Mouse (Mus musculus) splenic B cell, adult 2 months (primary cell): ENCODE data around the gene Rps25.

Source experiments
- DNase-seq: peaks from one replicate; pipeline ENCODE4 v3.0.0-alpha.2; 2011; ENCODE audit warnings: low read depth, low spot score
- H3K27me3 ChIP-seq: 2 replicates; pipeline ENCODE4 v1.6.1; 2012; ENCODE audit warnings: mild to moderate bottlenecking, low read length, moderate library complexity, mixed read lengths; ENCODE audit not compliant: control insufficient read depth, poor library complexity, insufficient read depth, severe bottlenecking
- H3K36me3 ChIP-seq: 2 replicates; pipeline ENCODE4 v1.6.1; 2012; ENCODE audit warnings: mild to moderate bottlenecking, low read length, moderate library complexity, mixed read lengths; ENCODE audit not compliant: control insufficient read depth, poor library complexity, insufficient read depth, severe bottlenecking

Rps25 gene

DNA sequence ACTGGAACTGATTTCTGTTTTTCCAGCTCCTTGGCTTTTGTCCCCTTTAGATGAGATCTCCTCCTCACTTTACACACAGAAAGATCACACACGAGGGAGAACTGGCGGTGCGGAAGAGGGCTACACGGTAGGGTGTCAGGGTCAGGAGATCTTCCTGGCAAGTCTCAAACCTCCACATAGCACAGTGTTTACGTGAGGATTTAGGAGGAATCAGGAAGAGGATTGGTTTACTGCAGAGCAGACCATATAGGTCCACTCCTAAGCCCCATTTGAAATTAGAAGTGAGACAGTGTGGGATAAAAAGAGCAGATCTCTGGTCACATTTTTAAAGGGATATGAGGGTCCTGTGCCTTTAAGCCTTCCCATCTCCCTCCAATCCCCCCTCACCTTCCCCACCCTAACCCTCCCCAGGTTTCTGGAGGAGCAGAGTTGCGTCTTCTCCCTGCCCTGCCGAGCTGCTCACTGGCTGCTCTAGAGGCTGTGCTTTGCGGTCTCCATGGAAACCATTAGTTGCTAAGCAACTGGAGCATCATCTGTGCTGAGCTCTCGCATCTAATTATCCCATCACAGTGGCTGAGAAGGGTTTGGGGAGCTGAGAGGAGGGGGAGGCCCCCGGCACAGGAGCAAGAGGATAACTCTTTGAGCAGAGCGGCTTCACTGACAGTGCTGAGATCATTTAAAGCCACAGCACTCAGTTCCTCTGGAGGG, 50.2 kb downstream of the Rps25 start:
- no peak for DNase-seq

More for the DNA sequence above, 50.2 kb downstream of the Rps25 start:
- Histone ChIP-seq H3K27me3 (no peaks in the 10 kb centered on the region), H3K36me3 (no peaks in the 10 kb centered on the region)
